Mouse (Mus musculus) hindbrain, embryonic 14.5 days (tissue): ENCODE results near the gene Gm29666. TPM values are rescaled to one million over a fixed set of nuclear protein-coding genes. Genes with fewer than 3 reads are reported as not detected.
A peak's percentile ranks its signal among the peaks of the same experiment; 100 is the strongest.

Experiments used
- ATAC-seq: fragments of 200-750 bp; cut with Nextera tagmentation; 2 replicates; pipeline ENCODE4 v1.8.0; 2017; ENCODE audit warnings: moderate number of reproducible peaks, mild to moderate bottlenecking, moderate TSS enrichment, moderate library complexity; ENCODE audit not compliant: low FRiP score
- DNase-seq: peaks from one replicate; pipeline ENCODE4 v3.0.0-alpha.2; 2015; ENCODE audit warnings: low spot score
- H3K27ac ChIP-seq: fragments of 300-500 bp; sonication (generic); 2 replicates; pipeline ENCODE4 v1.5.1; 2014; ENCODE audit warnings: mild to moderate bottlenecking, moderate library complexity
- H3K27me3 ChIP-seq: fragments of 300-500 bp; sonication (generic); 2 replicates; pipeline ENCODE4 v1.6.1; 2014; ENCODE audit warnings: mild to moderate bottlenecking, low read length, mixed read lengths; ENCODE audit not compliant: control insufficient read depth, insufficient read depth
- H3K36me3 ChIP-seq: fragments of 300-500 bp; sonication (generic); replicated peaks from 2 replicates; pipeline ENCODE4 v1.6.1; 2014; ENCODE audit not compliant: control insufficient read depth, insufficient read depth
- H3K4me1 ChIP-seq: fragments of 300-500 bp; sonication (generic); replicated peaks from 2 replicates; pipeline ENCODE4 v1.6.1; 2014; ENCODE audit warnings: antibody characterized with exemption, low read length, mixed read lengths; ENCODE audit not compliant: control insufficient read depth, insufficient read depth
- H3K4me2 ChIP-seq: fragments of 300-500 bp; sonication (generic); replicated peaks from 2 replicates; pipeline ENCODE4 v1.6.1; 2014; ENCODE audit warnings: mild to moderate bottlenecking, moderate library complexity
- H3K4me3 ChIP-seq: fragments of 300-500 bp; sonication (generic); replicated peaks from 2 replicates; pipeline ENCODE4 v1.5.1; 2014; ENCODE audit warnings: mild to moderate bottlenecking, low read length
- H3K9ac ChIP-seq: fragments of 300-500 bp; sonication (generic); 2 replicates; pipeline ENCODE4 v1.6.1; 2014
- H3K9me3 ChIP-seq: fragments of 300-500 bp; sonication (generic); 2 replicates; pipeline ENCODE4 v1.6.1; 2016; ENCODE audit warnings: low read length; ENCODE audit not compliant: control insufficient read depth
- WGBS: fragments of 180-500 bp; shearing (Covaris S2); extraction: QIAGEN DNeasy Blood & Tissue Kit; methylation state at CpG from one replicate; pipeline ENCODE4 v1.1.7; 2014; 5-methylcytosine and 5-hydroxymethylcytosine counted together
- polyA plus RNA-seq: library from polyadenylated mRNA; unstranded; fragments of >200 nt; fragmentation: Nextera tagmentation; extraction: Ambion mirVana; gene quantifications from 2 replicates; pipeline ENCODE4 v1.2.1, GENCODE M21; 2014

Gm29666 gene
- polyA plus RNA-seq = 0.74 and 0.83 TPM in 2 replicates

- H3K4me2 ChIP-seq = no peak within 1 kb of the TSS
- no peaks in the 10 kb centered on the region for H3K27me3 ChIP-seq
- DNase-seq (no peak), ATAC-seq (no peak)
- peaks cover 15% of the 10 kb centered on the region for H3K4me1 ChIP-seq
- 88% methylated on average over 3 of the region's 3 CpGs for WGBS
- no peaks in the 10 kb centered on the region for H3K9me3 ChIP-seq
- no peak within 1 kb of the TSS for H3K4me3 ChIP-seq
- no peaks in the 10 kb centered on the region for H3K36me3 ChIP-seq
- no peak within 1 kb of the TSS for H3K27ac ChIP-seq
- H3K9ac ChIP-seq = no peak within 1 kb of the TSS
These were observed at the start of gene Gm29666 for GRCm38 (mm10) chr15:84919938-84920337. Gene Gm29666 (minus strand): TSS chr15:84920038.

- no peak overlapping the region for H3K4me2 ChIP-seq
- no peaks in the 10 kb centered on the region for H3K27me3 ChIP-seq
- H3K27ac ChIP-seq = no peak overlapping the region
- no peaks in the 10 kb centered on the region for H3K9me3 ChIP-seq
- 94% methylated on average over 4 of the region's 4 CpGs for WGBS
- H3K4me3 ChIP-seq = no peak overlapping the region
- DNase-seq (no peak), ATAC-seq (no peak)
- H3K4me1 ChIP-seq = peaks cover 10% of the 10 kb centered on the region
- H3K9ac ChIP-seq = no peak overlapping the region
- no peaks in the 10 kb centered on the region for H3K36me3 ChIP-seq
These were observed 48.7 kb upstream of the Gm29666 start for GRCm38 (mm10) chr15:84968534-84968933.

GRCm38 (mm10) chr15:84965575-84966360 lies 45.9 kb upstream of the Gm29666 start:
- ATAC-seq (no peak), DNase-seq (peak; percentile 37)
- Histone ChIP-seq H3K4me3 (no peak overlapping the region), H3K9ac (no peak overlapping the region), H3K9me3 (no peaks in the 10 kb centered on the region), H3K27ac (no peak overlapping the region), H3K4me2 (no peak overlapping the region), H3K36me3 (no peaks in the 10 kb centered on the region), H3K4me1 (peaks cover 5% of the 10 kb centered on the region; the same call in 1 of the 2 replicates), H3K27me3 (no peaks in the 10 kb centered on the region)
- 64% methylated on average over 7 of the region's 7 CpGs for whole genome bisulfite sequencing

GRCm38 (mm10) chr15:84964771-84965170 lies 44.9 kb upstream of the Gm29666 start:
- ATAC-seq (no peak), DNase-seq (no peak)
- Histone ChIP-seq H3K4me1 (peaks cover 14% of the 10 kb centered on the region), H3K4me2 (no peak overlapping the region), H3K36me3 (0 out of 2 replicates have a peak, but pooled peaks cover under 1% of the 10 kb centered on the region), H3K9ac (no peak overlapping the region), H3K9me3 (no peaks in the 10 kb centered on the region), H3K27me3 (no peaks in the 10 kb centered on the region), H3K27ac (no peak overlapping the region), H3K4me3 (no peak overlapping the region)
- 89% methylated on average over 5 of the region's 5 CpGs for WGBS

GRCm38 (mm10) chr15:84962518-84962917 lies 42.7 kb upstream of the Gm29666 start:
- H3K9me3 ChIP-seq = no peaks in the 10 kb centered on the region
- 85% methylated on average over 2 of the region's 2 CpGs for WGBS
- no peak overlapping the region for H3K9ac ChIP-seq
- H3K36me3 ChIP-seq = peaks cover 20% of the 10 kb centered on the region
- DNase-seq = no peak
- H3K4me1 ChIP-seq = peaks cover 28% of the 10 kb centered on the region
- no peak overlapping the region for H3K4me2 ChIP-seq
- no peaks in the 10 kb centered on the region for H3K27me3 ChIP-seq
- no peak for ATAC-seq
- H3K4me3 ChIP-seq = no peak overlapping the region
- H3K27ac ChIP-seq = no peak overlapping the region

- Histone ChIP-seq H3K4me3 (0 out of 2 replicates have a peak overlapping the region, but pooled peaks have one; percentile 7), H3K36me3 (peaks cover 31% of the 10 kb centered on the region), H3K4me1 (peaks cover 29% of the 10 kb centered on the region), H3K27me3 (no peaks in the 10 kb centered on the region), H3K9me3 (no peaks in the 10 kb centered on the region), H3K4me2 (peak overlapping the region; percentile 39), H3K9ac (peak overlapping the region; percentile 52), H3K27ac (peak overlapping the region; percentile 53)
- ATAC-seq = no peak
- DNase-seq = peak; percentile 41
- whole genome bisulfite sequencing = 21% methylated on average over 7 of the region's 8 CpGs
These were observed 40.9 kb upstream of the Gm29666 start for GRCm38 (mm10) chr15:84960692-84961091.

- H3K36me3 ChIP-seq = peaks cover 39% of the 10 kb centered on the region
- H3K4me3 ChIP-seq = no peak overlapping the region
- ATAC-seq (no peak), DNase-seq (no peak)
- no peak overlapping the region for H3K4me2 ChIP-seq
- H3K27me3 ChIP-seq = no peaks in the 10 kb centered on the region
- peaks cover 29% of the 10 kb centered on the region for H3K4me1 ChIP-seq
- no peaks in the 10 kb centered on the region for H3K9me3 ChIP-seq
- WGBS = 92% methylated on average over 6 of the region's 6 CpGs
- no peak overlapping the region for H3K27ac ChIP-seq
- H3K9ac ChIP-seq = no peak overlapping the region
These were observed 40.1 kb upstream of the Gm29666 start for GRCm38 (mm10) chr15:84959891-84960290.

- H3K9ac ChIP-seq = 0 out of 2 replicates have a peak overlapping the region, but pooled peaks have one; percentile 28
- no peaks in the 10 kb centered on the region for H3K9me3 ChIP-seq
- H3K27me3 ChIP-seq = no peaks in the 10 kb centered on the region
- peak overlapping the region; percentile 20; the same call in 1 of the 2 replicates for H3K27ac ChIP-seq
- no peak overlapping the region for H3K4me3 ChIP-seq
- WGBS = 88% methylated on average over 3 of the region's 3 CpGs
- H3K36me3 ChIP-seq = peaks cover 53% of the 10 kb centered on the region
- H3K4me2 ChIP-seq = no peak overlapping the region
- DNase-seq = no peak
- ATAC-seq = no peak
- H3K4me1 ChIP-seq = peaks cover 29% of the 10 kb centered on the region
These were observed 38.5 kb upstream of the Gm29666 start for GRCm38 (mm10) chr15:84958331-84958730.

GRCm38 (mm10) chr15:84957851-84958250 lies 38.0 kb upstream of the Gm29666 start:
- WGBS = 24% methylated on average over 3 of the region's 3 CpGs
- peak; percentile 65 for DNase-seq
- no peaks in the 10 kb centered on the region for H3K27me3 ChIP-seq
- no peak overlapping the region for H3K4me3 ChIP-seq
- H3K9me3 ChIP-seq = no peaks in the 10 kb centered on the region
- 0 out of 2 replicates have a peak overlapping the region, but pooled peaks have one; percentile 28 for H3K9ac ChIP-seq
- peaks cover 58% of the 10 kb centered on the region for H3K36me3 ChIP-seq
- H3K4me1 ChIP-seq = peaks cover 29% of the 10 kb centered on the region
- no peak overlapping the region for H3K4me2 ChIP-seq
- peak overlapping the region; percentile 20; the same call in 1 of the 2 replicates for H3K27ac ChIP-seq
- peak; percentile 72; the same call in 1 of the 2 replicates for ATAC-seq
